Mouse (Mus musculus): Measurements from ENCODE around the gene Akap7. TPM values are rescaled to one million over a fixed set of nuclear protein-coding genes. Genes with fewer than 3 reads are reported as not detected.

Akap7 gene
- total and polyA plus RNA-seq, 3 experiments = 17.2 to 59.1 (median 56.2) TPM

DNA sequence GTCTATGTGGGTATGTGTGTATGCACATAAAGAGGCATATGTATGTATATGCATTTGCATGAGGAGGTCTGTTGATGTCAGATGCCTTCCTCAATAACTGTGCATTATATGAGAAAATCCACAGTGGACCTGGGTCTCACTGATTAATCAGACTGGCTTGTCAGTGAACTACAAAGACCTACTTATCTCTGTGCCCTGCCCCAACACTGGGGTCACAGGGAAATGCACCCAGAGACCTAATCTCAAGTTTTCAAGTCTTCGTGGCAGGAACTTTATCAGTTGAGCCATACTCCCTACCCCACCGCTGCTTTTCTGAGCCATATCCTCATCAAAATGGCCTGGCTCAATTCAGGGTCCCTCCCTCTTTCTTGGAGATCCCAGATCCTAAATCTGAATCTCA is 146.0 kb downstream of the Akap7 start:
- Histone ChIP-seq H3K79me2 (replicated peaks; ENCODE audit: control insufficient read depth, insufficient read depth, low read length) (no peaks in the 10 kb centered on the region), H3K4me1 (ENCODE audit: control insufficient read depth, insufficient read depth, low read length) (no peaks in the 10 kb centered on the region), H3K36me3 (ENCODE audit: control insufficient read depth, insufficient read depth, low read length) (no peaks in the 10 kb centered on the region), H3K9ac (ENCODE audit: low read depth, low read length) (no peak overlapping the region), H3K4me3 (no peak overlapping the region), H3K27me3 (ENCODE audit: control insufficient read depth, insufficient read depth, low read length) (no peaks in the 10 kb centered on the region), H3K27ac (no peak overlapping the region)
- DNase-seq = no peak
- TF ChIP-seq POLR2A (IDR thresholded peaks at IDR 0.05; ENCODE audit: insufficient read depth, low read depth, low read length) (no peak), CTCF (IDR thresholded peaks at IDR 0.05) (no peak), EP300 (IDR thresholded peaks at IDR 0.05; ENCODE audit: insufficient read depth, low read depth, low read length) (no peak)
- intact Hi-C loops (cut with DNase I) = no loop called here
- WGBS = 38% methylated on average over 2 of the region's 2 CpGs

DNA sequence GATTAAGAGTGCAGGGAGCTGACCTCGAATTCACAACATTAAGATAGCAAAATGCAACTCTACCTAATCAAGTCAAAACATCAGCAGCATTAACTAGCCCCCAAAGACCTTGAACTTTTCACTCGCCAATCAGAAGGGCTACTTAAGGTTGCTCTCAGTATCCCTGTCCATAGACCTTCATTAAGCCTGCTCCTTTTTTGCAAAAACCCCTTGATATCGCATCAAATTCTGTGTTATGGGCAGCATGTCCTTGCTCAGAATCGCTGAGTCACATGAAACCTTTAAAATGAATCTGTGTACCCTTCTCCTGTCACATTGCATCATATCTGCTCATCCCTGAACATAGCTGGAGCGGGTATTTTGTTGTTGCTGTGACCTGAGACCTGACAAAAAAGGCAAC is 149.0 kb downstream of the Akap7 start:
- Histone ChIP-seq H3K27ac (no peak overlapping the region), H3K4me1 (ENCODE audit: control insufficient read depth, insufficient read depth, low read length) (no peaks in the 10 kb centered on the region), H3K9ac (ENCODE audit: low read depth, low read length) (no peak overlapping the region), H3K4me3 (no peak overlapping the region), H3K27me3 (ENCODE audit: control insufficient read depth, insufficient read depth, low read length) (no peaks in the 10 kb centered on the region), H3K79me2 (replicated peaks; ENCODE audit: control insufficient read depth, insufficient read depth, low read length) (no peaks in the 10 kb centered on the region), H3K36me3 (ENCODE audit: control insufficient read depth, insufficient read depth, low read length) (no peaks in the 10 kb centered on the region)
- 84% methylated on average over 5 of the region's 5 CpGs for WGBS
- TF ChIP-seq EP300 (IDR thresholded peaks at IDR 0.05; ENCODE audit: insufficient read depth, low read depth, low read length) (no peak), CTCF (IDR thresholded peaks at IDR 0.05) (no peak), POLR2A (IDR thresholded peaks at IDR 0.05; ENCODE audit: insufficient read depth, low read depth, low read length) (no peak)
- intact Hi-C loops (cut with DNase I) = no loop called here
- DNase-seq = no peak

- TF ChIP-seq POLR2A (IDR thresholded peaks at IDR 0.05; ENCODE audit: insufficient read depth, low read depth, low read length) = no peak
- TF ChIP-seq EP300 (IDR thresholded peaks at IDR 0.05; ENCODE audit: insufficient read depth, low read depth, low read length) = no peak
- no peak for TF ChIP-seq CTCF (IDR thresholded peaks at IDR 0.05)
- no peaks in the 10 kb centered on the region for H3K27me3 ChIP-seq (ENCODE audit: control insufficient read depth, insufficient read depth, low read length)
- no peaks in the 10 kb centered on the region for H3K4me1 ChIP-seq (ENCODE audit: control insufficient read depth, insufficient read depth, low read length)
- no peak overlapping the region for H3K4me3 ChIP-seq
- no peaks in the 10 kb centered on the region for H3K79me2 ChIP-seq (replicated peaks; ENCODE audit: control insufficient read depth, insufficient read depth, low read length)
- DNase-seq = no peak
- no peak overlapping the region for H3K9ac ChIP-seq (ENCODE audit: low read depth, low read length)
- intact Hi-C loops (cut with DNase I) = no loop called here
- H3K27ac ChIP-seq = no peak overlapping the region
- no peaks in the 10 kb centered on the region for H3K36me3 ChIP-seq (ENCODE audit: control insufficient read depth, insufficient read depth, low read length)
Measured at GRCm38 (mm10) chr10:25157339-25157738, 150.3 kb downstream of the Akap7 start.

DNA sequence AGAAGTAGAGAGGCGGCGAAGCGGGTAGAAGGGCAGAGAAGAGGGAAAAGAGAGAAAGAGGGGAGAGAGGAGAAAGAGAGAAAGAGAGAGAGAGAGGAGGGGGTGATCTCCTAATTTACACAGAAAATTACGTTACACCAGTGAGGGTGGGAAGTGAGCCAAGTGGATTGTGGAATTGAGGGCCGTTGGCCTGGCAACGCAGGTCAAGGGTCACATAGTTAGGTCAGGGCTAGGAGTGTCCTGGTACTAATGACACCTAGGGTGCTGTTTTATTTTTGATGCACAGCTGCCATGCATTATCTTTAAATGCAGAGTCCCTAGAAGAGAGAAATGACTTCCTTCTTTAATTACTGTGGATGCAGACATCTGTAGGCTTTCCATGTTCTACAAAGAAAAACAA is 153.4 kb downstream of the Akap7 start:
- DNase-seq = no peak
- Histone ChIP-seq H3K36me3 (ENCODE audit: control insufficient read depth, insufficient read depth, low read length) (no peaks in the 10 kb centered on the region), H3K4me3 (no peak overlapping the region), H3K9ac (ENCODE audit: low read depth, low read length) (no peak overlapping the region), H3K27me3 (ENCODE audit: control insufficient read depth, insufficient read depth, low read length) (no peaks in the 10 kb centered on the region), H3K79me2 (replicated peaks; ENCODE audit: control insufficient read depth, insufficient read depth, low read length) (no peaks in the 10 kb centered on the region), H3K27ac (no peak overlapping the region), H3K4me1 (ENCODE audit: control insufficient read depth, insufficient read depth, low read length) (no peaks in the 10 kb centered on the region)
- TF ChIP-seq CTCF (IDR thresholded peaks at IDR 0.05) (no peak), EP300 (IDR thresholded peaks at IDR 0.05; ENCODE audit: insufficient read depth, low read depth, low read length) (no peak), POLR2A (IDR thresholded peaks at IDR 0.05; ENCODE audit: insufficient read depth, low read depth, low read length) (no peak)
- intact Hi-C loops (cut with DNase I) = no loop called here
- WGBS = 82% methylated on average over 6 of the region's 6 CpGs

DNA sequence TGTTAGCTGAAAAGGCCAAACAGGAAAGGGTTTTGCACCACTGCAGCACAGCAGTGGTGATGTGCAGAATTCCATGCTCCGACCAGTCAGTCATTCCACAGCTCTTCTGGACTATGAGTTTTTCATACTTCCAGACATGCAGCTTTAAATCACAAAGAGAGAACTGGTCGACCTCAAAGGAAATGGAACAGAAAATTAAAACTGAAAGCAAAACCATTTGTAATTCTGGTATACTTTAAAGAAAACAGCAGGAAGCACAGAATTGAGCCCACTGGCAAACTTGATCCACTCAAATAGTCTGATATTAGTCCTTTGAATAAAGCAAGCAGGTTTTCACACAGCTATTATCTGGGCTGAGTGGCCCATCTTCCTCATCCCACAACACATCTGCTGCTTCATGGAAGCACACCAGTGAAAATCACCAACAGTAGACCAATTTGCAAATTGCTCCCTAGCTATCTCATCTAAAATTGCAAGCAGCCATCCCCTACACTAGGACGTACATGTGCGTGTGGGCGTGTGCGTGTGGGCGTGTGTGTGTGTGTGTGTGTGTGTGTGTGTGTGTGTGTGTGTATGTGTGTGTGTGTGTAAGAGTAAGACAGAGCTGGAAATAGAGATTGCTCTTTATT is 156.4 kb downstream of the Akap7 start:
- Histone ChIP-seq H3K4me1 (ENCODE audit: control insufficient read depth, insufficient read depth, low read length) (no peaks in the 10 kb centered on the region), H3K36me3 (ENCODE audit: control insufficient read depth, insufficient read depth, low read length) (no peaks in the 10 kb centered on the region), H3K27ac (no peak overlapping the region), H3K79me2 (replicated peaks; ENCODE audit: control insufficient read depth, insufficient read depth, low read length) (no peaks in the 10 kb centered on the region), H3K4me3 (no peak overlapping the region), H3K27me3 (ENCODE audit: control insufficient read depth, insufficient read depth, low read length) (no peaks in the 10 kb centered on the region), H3K9ac (ENCODE audit: low read depth, low read length) (no peak overlapping the region)
- no peak for TF ChIP-seq CTCF (IDR thresholded peaks at IDR 0.05)
- TF ChIP-seq POLR2A (IDR thresholded peaks at IDR 0.05; ENCODE audit: insufficient read depth, low read depth, low read length) = no peak
- TF ChIP-seq EP300 (IDR thresholded peaks at IDR 0.05; ENCODE audit: insufficient read depth, low read depth, low read length) = no peak
- 91% methylated on average over 7 of the region's 7 CpGs for WGBS
- intact Hi-C loops (cut with DNase I) = no loop called here
- DNase-seq = no peak

GRCm38 (mm10) chr10:25145851-25146250 is 161.8 kb downstream of the Akap7 start:
- intact Hi-C loops (cut with DNase I) = no loop called here
- Histone ChIP-seq H3K27ac (no peak overlapping the region), H3K4me3 (no peak overlapping the region)

More at GRCm38 (mm10) chr10:25145851-25146250, 161.8 kb downstream of the Akap7 start:
- Histone ChIP-seq H3K9ac (ENCODE audit: low read depth, low read length) (no peak overlapping the region), H3K4me1 (ENCODE audit: control insufficient read depth, insufficient read depth, low read length) (no peaks in the 10 kb centered on the region), H3K27me3 (ENCODE audit: control insufficient read depth, insufficient read depth, low read length) (no peaks in the 10 kb centered on the region), H3K36me3 (ENCODE audit: control insufficient read depth, insufficient read depth, low read length) (no peaks in the 10 kb centered on the region), H3K79me2 (replicated peaks; ENCODE audit: control insufficient read depth, insufficient read depth, low read length) (no peaks in the 10 kb centered on the region)
- TF ChIP-seq CTCF (IDR thresholded peaks at IDR 0.05) (no peak), POLR2A (IDR thresholded peaks at IDR 0.05; ENCODE audit: insufficient read depth, low read depth, low read length) (no peak), EP300 (IDR thresholded peaks at IDR 0.05; ENCODE audit: insufficient read depth, low read depth, low read length) (no peak)
- DNase-seq = no peak
- 76% methylated on average over 12 of the region's 12 CpGs for WGBS
